Mouse (Mus musculus): ENCODE results near the gene Csrnp1. TPM values are rescaled to one million over a fixed set of nuclear protein-coding genes. Genes with fewer than 3 reads are reported as not detected.

The Csrnp1 gene
- polyA plus RNA-seq (2014; fragmentation: Nextera tagmentation; extraction: Ambion mirVana): 0.62 and 1.3 TPM in 2 replicates

DNA sequence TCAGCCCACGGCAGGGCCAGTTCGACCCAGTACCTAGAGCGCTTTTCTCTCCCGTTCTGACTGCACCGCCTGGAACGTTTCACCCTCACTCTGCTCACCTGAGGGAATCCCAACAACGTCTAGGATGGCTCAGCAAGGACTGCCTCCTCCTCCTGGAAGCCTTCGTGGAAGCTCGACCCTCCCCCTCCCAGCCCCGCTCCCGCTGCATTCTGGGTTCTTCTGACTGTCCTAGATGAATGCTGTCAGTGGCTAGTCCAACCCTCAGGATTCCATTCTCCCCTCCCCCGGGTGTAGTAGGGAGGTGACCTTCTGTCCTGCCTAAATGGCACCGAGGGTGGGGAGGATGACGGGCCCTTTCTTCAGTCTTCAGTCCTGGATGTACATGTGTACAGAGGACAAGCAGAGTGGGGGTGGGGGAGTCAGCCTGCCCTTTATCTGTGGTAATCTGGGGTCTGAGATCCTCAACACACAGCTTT lies at the start of gene Csrnp1:
Csrnp1 (minus strand) TSS at position 123 of the 476 bp plus-strand sequence.
- H3K9me3 ChIP-seq (ENCODE audit: control insufficient read depth, low read length): no peaks in the 10 kb centered on the region
- peaks cover 10% of the 10 kb centered on the region for H3K27me3 ChIP-seq (ENCODE audit: control insufficient read depth, insufficient read depth, low read length)
- DNase-seq (ENCODE audit: low spot score) (peak; percentile 44), ATAC-seq (ENCODE audit: low FRiP score) (no peak)
- no peaks in the 10 kb centered on the region for H3K36me3 ChIP-seq (ENCODE audit: control insufficient read depth, insufficient read depth, low read length)
- peak within 1 kb of the TSS; percentile 44 for H3K9ac ChIP-seq (ENCODE audit: low read depth, low read length)
- peak within 1 kb of the TSS; percentile 93 for H3K4me2 ChIP-seq (replicated peaks; ENCODE audit: low read depth, low read length)
- H3K27ac ChIP-seq (ENCODE audit: low read depth, low read length): no peak within 1 kb of the TSS
- H3K4me1 ChIP-seq (replicated peaks; ENCODE audit: control insufficient read depth, insufficient read depth, low read length): peaks cover 30% of the 10 kb centered on the region
- WGBS: 4% methylated on average over 14 of the region's 14 CpGs
- peak within 1 kb of the TSS; percentile 51 for H3K4me3 ChIP-seq (ENCODE audit: low read depth, low read length)

DNA sequence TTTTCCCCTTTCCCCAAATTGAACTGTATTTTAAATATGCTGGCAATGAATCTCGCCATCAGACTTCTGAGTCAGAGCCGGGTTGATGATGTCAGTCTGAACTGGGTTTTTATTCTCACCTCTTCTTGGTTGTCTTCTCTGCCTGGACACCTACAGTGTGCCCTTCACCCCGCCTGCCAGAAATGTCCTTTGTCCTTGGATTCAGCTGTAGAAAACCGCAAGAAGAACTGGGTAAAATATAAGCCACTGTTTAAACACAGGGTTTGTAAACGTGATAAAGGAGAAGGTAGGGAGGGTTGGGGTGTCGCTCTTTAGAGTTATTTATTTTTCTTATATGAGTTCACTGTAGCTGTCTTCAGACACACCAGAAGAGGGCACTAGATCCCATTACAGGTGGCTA lies 48.3 kb upstream of the Csrnp1 start:
- Histone ChIP-seq H3K27ac (ENCODE audit: low read depth, low read length) (no peak overlapping the region), H3K9me3 (ENCODE audit: control insufficient read depth, low read length) (no peaks in the 10 kb centered on the region), H3K9ac (ENCODE audit: low read depth, low read length) (no peak overlapping the region), H3K4me2 (replicated peaks; ENCODE audit: low read depth, low read length) (no peak overlapping the region), H3K4me1 (replicated peaks; ENCODE audit: control insufficient read depth, insufficient read depth, low read length) (no peaks in the 10 kb centered on the region), H3K4me3 (ENCODE audit: low read depth, low read length) (no peak overlapping the region), H3K27me3 (ENCODE audit: control insufficient read depth, insufficient read depth, low read length) (no peaks in the 10 kb centered on the region), H3K36me3 (ENCODE audit: control insufficient read depth, insufficient read depth, low read length) (no peaks in the 10 kb centered on the region)
- ATAC-seq (ENCODE audit: low FRiP score) (no peak), DNase-seq (ENCODE audit: low spot score) (no peak)
- 89% methylated on average over 6 of the region's 6 CpGs for WGBS

DNA sequence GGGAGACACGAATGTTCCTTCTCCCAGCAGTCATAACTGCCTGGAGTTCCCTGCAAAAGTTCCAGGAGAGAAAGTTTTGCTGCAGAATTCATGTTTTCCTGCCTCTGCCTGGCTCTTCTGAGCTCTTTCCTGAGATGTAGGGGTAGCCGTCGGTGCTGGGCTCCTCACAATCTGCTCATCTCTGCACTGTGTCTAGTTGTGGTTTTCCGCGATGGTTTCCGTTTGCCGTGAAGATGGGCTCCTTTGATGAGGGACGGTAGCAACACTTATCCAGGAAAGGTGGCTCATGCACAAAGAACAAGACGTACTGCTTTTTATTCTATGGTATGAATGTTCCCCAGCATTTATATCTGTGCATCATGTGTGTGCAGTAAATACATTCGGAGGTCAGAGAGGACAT lies 46.0 kb upstream of the Csrnp1 start:
- no peak overlapping the region for H3K27ac ChIP-seq (ENCODE audit: low read depth, low read length)
- ATAC-seq (ENCODE audit: low FRiP score): no peak
- H3K9ac ChIP-seq (ENCODE audit: low read depth, low read length): no peak overlapping the region
- H3K4me2 ChIP-seq (replicated peaks; ENCODE audit: low read depth, low read length): no peak overlapping the region
- H3K36me3 ChIP-seq (ENCODE audit: control insufficient read depth, insufficient read depth, low read length): no peaks in the 10 kb centered on the region
- no peak for DNase-seq (ENCODE audit: low spot score)
- 84% methylated on average over 10 of the region's 10 CpGs for WGBS
- no peaks in the 10 kb centered on the region for H3K9me3 ChIP-seq (ENCODE audit: control insufficient read depth, low read length)
- no peak overlapping the region for H3K4me3 ChIP-seq (ENCODE audit: low read depth, low read length)
- H3K4me1 ChIP-seq (replicated peaks; ENCODE audit: control insufficient read depth, insufficient read depth, low read length): no peaks in the 10 kb centered on the region
- no peaks in the 10 kb centered on the region for H3K27me3 ChIP-seq (ENCODE audit: control insufficient read depth, insufficient read depth, low read length)

DNA sequence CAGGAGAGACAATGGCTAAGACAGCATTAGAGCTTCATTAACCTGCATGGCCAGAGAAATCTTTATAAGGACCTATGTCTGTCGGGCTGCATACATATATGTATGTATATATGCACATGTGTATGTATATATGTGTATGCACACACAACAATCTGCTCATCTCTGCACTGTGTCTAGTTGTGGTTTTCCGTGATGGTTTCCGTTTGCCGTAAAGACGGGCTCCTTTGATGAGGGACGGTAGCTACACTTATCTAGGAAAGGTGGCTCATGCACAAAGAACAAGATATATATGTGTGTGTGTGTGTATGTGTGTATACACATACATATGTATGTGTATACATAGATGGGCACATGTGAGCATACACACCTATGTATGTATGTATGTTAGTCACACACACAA lies 45.4 kb upstream of the Csrnp1 start:
- WGBS: 96% methylated on average over 6 of the region's 6 CpGs
- no peak overlapping the region for H3K4me3 ChIP-seq (ENCODE audit: low read depth, low read length)
- no peak overlapping the region for H3K9ac ChIP-seq (ENCODE audit: low read depth, low read length)
- H3K4me1 ChIP-seq (replicated peaks; ENCODE audit: control insufficient read depth, insufficient read depth, low read length): no peaks in the 10 kb centered on the region
- no peaks in the 10 kb centered on the region for H3K27me3 ChIP-seq (ENCODE audit: control insufficient read depth, insufficient read depth, low read length)
- ATAC-seq (ENCODE audit: low FRiP score) (no peak), DNase-seq (ENCODE audit: low spot score) (no peak)
- H3K36me3 ChIP-seq (ENCODE audit: control insufficient read depth, insufficient read depth, low read length): no peaks in the 10 kb centered on the region
- H3K9me3 ChIP-seq (ENCODE audit: control insufficient read depth, low read length): no peaks in the 10 kb centered on the region
- H3K4me2 ChIP-seq (replicated peaks; ENCODE audit: low read depth, low read length): no peak overlapping the region
- H3K27ac ChIP-seq (ENCODE audit: low read depth, low read length): no peak overlapping the region

DNA sequence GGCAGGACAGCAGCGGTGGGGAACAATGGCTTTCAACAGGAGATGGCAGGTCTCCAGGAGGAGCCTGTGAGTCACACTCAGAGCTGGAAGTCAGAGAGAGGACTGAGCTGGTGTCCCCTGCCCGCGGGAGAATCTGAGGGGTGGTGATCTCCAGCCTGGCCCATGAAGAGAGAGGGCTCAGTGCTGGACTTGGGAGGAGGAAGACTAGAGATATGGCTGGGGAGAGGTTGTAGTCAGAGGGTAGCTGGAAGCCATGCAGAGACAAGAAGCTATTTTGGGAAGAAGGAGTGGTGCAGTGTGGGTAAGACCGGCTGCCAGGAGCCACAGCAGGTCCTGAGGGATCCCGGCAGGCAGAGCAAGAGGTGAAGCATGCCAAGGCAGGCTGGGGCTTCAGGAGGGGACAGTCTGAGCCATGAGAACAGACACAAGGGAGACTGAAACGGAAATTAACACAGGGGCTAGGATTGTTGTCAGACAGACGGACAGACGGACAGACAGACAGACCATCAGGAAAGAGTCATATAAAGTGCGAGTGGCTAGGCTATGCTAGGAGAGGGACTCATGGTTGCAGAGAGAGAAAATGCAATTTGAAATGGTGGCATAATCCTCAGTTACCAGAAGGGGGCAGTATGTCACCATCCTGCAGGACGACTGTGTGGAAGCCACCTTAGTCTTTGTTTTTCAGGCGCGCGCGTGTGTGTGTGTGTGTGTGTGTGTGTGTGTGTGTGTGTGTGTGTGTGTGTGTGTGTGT lies 43.1 kb upstream of the Csrnp1 start:
- no peak overlapping the region for H3K4me2 ChIP-seq (replicated peaks; ENCODE audit: low read depth, low read length)
- no peak overlapping the region for H3K27ac ChIP-seq (ENCODE audit: low read depth, low read length)
- ATAC-seq (ENCODE audit: low FRiP score) (no peak), DNase-seq (ENCODE audit: low spot score) (peak; percentile 78)
- no peak overlapping the region for H3K4me3 ChIP-seq (ENCODE audit: low read depth, low read length)
- no peaks in the 10 kb centered on the region for H3K27me3 ChIP-seq (ENCODE audit: control insufficient read depth, insufficient read depth, low read length)
- WGBS: 32% methylated on average over 13 of the region's 14 CpGs
- no peak overlapping the region for H3K9ac ChIP-seq (ENCODE audit: low read depth, low read length)
- H3K9me3 ChIP-seq (ENCODE audit: control insufficient read depth, low read length): no peaks in the 10 kb centered on the region
- no peaks in the 10 kb centered on the region for H3K36me3 ChIP-seq (ENCODE audit: control insufficient read depth, insufficient read depth, low read length)
- H3K4me1 ChIP-seq (replicated peaks; ENCODE audit: control insufficient read depth, insufficient read depth, low read length): no peaks in the 10 kb centered on the region

DNA sequence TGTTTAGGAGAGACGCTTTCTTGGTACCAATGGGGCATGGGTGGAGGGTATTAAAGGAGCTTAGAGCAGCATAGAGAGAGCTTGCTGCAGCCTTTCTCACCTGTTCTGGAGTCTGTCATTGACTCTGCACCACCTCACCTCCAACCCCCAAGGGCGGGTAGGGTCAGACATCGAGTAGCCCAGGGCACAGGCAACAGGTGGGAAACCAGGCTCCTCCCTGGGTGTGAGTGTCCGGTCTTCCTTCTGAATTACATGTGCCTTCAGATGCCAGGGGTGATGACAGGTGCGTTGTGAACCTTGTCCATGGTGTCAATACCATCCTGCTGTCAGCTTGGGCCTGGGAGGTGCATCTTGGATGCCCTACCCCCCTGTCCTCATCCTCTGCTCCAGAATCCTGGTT lies 40.2 kb upstream of the Csrnp1 start:
- H3K4me1 ChIP-seq (replicated peaks; ENCODE audit: control insufficient read depth, insufficient read depth, low read length): no peaks in the 10 kb centered on the region
- 86% methylated on average over 5 of the region's 5 CpGs for WGBS
- no peak for DNase-seq (ENCODE audit: low spot score)
- no peak overlapping the region for H3K9ac ChIP-seq (ENCODE audit: low read depth, low read length)
- no peaks in the 10 kb centered on the region for H3K27me3 ChIP-seq (ENCODE audit: control insufficient read depth, insufficient read depth, low read length)
- ATAC-seq (ENCODE audit: low FRiP score): no peak
- H3K4me3 ChIP-seq (ENCODE audit: low read depth, low read length): no peak overlapping the region
- H3K9me3 ChIP-seq (ENCODE audit: control insufficient read depth, low read length): no peaks in the 10 kb centered on the region
- H3K4me2 ChIP-seq (replicated peaks; ENCODE audit: low read depth, low read length): no peak overlapping the region
- no peaks in the 10 kb centered on the region for H3K36me3 ChIP-seq (ENCODE audit: control insufficient read depth, insufficient read depth, low read length)
- H3K27ac ChIP-seq (ENCODE audit: low read depth, low read length): no peak overlapping the region

DNA sequence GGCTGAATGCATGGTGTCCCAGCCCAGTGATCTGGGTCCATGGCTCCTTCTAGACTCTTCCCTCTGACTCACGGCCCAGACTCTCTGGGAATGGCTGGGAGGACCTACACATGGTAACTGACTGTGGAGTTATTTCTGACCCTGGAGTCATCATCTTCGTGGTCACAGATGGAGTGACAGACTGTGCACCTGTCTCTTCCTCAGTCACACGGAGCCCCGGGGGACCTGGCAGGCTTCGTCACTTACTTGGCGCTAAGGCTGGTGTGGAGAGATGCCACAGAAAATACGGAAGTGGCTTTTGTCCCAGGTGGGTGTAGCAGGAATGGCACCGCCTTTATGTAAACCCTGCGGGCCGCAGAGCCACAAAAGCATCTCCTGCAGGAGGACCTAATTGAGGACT lies 39.7 kb upstream of the Csrnp1 start:
- no peak for ATAC-seq (ENCODE audit: low FRiP score)
- no peak overlapping the region for H3K9ac ChIP-seq (ENCODE audit: low read depth, low read length)
- no peaks in the 10 kb centered on the region for H3K27me3 ChIP-seq (ENCODE audit: control insufficient read depth, insufficient read depth, low read length)
- H3K4me3 ChIP-seq (ENCODE audit: low read depth, low read length): no peak overlapping the region
- 85% methylated on average over 10 of the region's 10 CpGs for WGBS
- no peak overlapping the region for H3K4me2 ChIP-seq (replicated peaks; ENCODE audit: low read depth, low read length)
- no peak overlapping the region for H3K27ac ChIP-seq (ENCODE audit: low read depth, low read length)
- no peak for DNase-seq (ENCODE audit: low spot score)
- H3K4me1 ChIP-seq (replicated peaks; ENCODE audit: control insufficient read depth, insufficient read depth, low read length): no peaks in the 10 kb centered on the region
- H3K36me3 ChIP-seq (ENCODE audit: control insufficient read depth, insufficient read depth, low read length): no peaks in the 10 kb centered on the region
- H3K9me3 ChIP-seq (ENCODE audit: control insufficient read depth, low read length): no peaks in the 10 kb centered on the region

DNA sequence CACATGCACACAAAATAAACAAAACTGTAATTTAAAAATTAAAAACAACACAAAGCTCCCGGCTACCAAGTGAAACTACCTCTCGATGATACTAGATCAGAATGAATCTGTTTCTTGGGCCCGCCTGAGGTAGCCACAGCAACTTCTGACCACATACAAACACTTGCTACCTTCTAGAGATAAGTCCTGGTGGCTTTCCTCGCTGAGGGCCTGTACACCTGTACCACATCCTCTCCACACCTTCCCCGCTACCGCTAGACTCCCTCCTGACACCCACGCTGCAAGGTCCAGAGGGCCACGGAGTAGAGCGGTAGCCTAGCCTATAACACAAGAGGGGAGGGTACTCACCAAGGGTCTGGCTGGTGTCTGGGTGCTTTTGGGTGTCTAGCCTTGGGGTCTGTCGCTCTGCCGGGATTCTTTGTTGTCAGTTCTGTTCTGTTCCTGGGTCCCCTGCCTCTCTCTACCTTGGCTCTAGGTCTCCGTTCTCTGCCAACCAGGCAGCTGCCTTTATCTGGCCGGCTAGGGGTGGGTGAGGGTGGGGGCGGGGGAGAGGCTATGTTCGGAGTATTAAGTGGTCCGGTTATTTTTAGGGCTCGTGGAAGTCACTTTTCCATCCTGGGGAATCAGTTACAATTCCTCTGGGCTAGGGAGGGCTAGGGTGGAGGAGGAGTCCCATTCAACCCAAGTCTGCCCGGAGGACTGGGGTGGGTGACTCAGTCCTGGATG lies 38.8 kb upstream of the Csrnp1 start, which contains the start of gene Xirp1:
Xirp1 (minus strand) TSS at position 513 of the 726 bp plus-strand sequence.
- no peaks in the 10 kb centered on the region for H3K9me3 ChIP-seq (ENCODE audit: control insufficient read depth, low read length)
- H3K4me3 ChIP-seq (ENCODE audit: low read depth, low read length): no peak within 1 kb of the TSS
- 93% methylated on average over 18 of the region's 18 CpGs for WGBS
- no peak for ATAC-seq (ENCODE audit: low FRiP score)
- H3K27ac ChIP-seq (ENCODE audit: low read depth, low read length): no peak within 1 kb of the TSS
- no peaks in the 10 kb centered on the region for H3K27me3 ChIP-seq (ENCODE audit: control insufficient read depth, insufficient read depth, low read length)
- no peak for DNase-seq (ENCODE audit: low spot score)
- H3K36me3 ChIP-seq (ENCODE audit: control insufficient read depth, insufficient read depth, low read length): no peaks in the 10 kb centered on the region
- H3K4me1 ChIP-seq (replicated peaks; ENCODE audit: control insufficient read depth, insufficient read depth, low read length): no peaks in the 10 kb centered on the region
- no peak within 1 kb of the TSS for H3K4me2 ChIP-seq (replicated peaks; ENCODE audit: low read depth, low read length)
- no peak within 1 kb of the TSS for H3K9ac ChIP-seq (ENCODE audit: low read depth, low read length)
